Mouse (Mus musculus) erythroblast, embryonic 14.5 days (primary cell): ENCODE results near the gene Eed.

ENCODE experiments used
- GATA1 ChIP-seq: IDR thresholded peaks from 2 replicates; pipeline ENCODE4 v1.6.1; 2012; ENCODE audit warnings: low read length, inconsistent platforms, mixed read lengths
- TAL1 ChIP-seq: IDR thresholded peaks from 3 replicates; pipeline ENCODE4 v1.6.1; 2012; ENCODE audit warnings: low read length, inconsistent platforms, mixed read lengths

- TF ChIP-seq TAL1 (no peak), GATA1 (no peak)
Observed at GRCm38 (mm10) chr7:90024975-90025374, 44.2 kb upstream of the Eed start.
